Mouse (Mus musculus) liver, adult (tissue): ENCODE results near the gene Cox8a.

Source experiments
- GATA4 ChIP-seq: IDR thresholded peaks from 2 replicates; pipeline ENCODE4 v1.6.1; 2014; ENCODE audit warnings: mild to moderate bottlenecking, low read length; ENCODE audit not compliant: insufficient replicate concordance

Cox8a gene

DNA sequence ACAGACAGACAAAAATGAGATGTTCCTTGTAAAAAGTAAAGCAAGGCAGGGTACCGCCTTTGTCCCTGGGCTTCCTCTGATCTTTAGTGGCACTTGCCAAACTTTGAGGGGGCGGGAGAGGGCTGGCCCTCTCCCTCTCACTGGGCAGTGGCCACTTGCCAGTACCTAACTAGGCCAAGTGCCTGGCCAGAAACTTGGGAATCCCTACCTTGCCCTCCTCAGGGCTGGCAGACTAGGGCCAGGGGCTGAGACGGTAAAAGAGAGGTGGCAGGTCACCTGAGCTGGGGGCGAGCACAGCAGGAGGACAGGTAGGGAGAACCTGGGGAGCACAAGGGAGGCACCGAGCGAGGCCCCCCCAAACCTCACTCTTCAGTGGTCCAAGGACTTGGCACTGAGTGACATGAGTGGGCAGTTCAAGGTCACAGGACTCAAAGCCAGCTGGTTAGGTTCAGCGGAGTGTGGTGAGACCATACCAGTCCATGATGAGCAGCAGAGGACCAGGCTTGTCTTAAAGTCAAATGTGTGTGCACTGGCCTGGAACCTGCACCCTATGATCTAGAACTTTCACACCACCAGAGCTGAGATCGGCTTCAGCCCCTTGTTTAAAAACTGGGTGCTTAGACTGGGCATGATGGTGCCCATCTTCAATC is 36.5 kb downstream of the Cox8a start:
- TF ChIP-seq GATA4 = no peak

DNA sequence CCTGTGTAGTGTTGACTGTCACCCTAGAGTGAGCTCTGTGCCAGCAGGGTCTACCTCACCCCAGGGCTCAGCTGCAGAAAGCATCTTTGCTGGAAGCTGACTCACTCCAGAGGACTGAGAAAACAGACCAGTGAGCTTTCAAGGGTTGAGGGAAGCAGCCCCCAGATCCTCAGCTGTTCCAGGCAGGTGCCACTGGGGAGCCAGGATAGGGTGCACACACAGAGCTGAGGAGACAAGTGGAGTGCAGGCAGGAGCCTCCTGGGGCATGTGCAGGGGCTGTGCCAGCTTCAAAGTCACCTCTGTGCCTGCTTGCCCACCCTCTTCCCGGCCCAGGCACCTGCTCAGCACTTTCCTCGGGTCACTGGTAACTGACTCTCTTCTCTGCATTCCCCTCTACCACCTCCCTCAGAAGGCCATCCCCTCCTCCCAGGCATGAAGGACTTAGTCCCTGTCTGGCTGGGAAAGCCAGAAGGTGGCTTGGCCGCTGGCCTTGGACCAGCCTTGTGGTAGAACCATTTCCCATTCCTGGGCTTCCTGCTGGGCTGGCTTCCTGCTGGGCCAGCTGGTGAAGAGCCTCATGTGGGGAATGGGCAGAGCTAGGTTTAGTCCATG is 38.5 kb downstream of the Cox8a start:
- no peak for TF ChIP-seq GATA4

DNA sequence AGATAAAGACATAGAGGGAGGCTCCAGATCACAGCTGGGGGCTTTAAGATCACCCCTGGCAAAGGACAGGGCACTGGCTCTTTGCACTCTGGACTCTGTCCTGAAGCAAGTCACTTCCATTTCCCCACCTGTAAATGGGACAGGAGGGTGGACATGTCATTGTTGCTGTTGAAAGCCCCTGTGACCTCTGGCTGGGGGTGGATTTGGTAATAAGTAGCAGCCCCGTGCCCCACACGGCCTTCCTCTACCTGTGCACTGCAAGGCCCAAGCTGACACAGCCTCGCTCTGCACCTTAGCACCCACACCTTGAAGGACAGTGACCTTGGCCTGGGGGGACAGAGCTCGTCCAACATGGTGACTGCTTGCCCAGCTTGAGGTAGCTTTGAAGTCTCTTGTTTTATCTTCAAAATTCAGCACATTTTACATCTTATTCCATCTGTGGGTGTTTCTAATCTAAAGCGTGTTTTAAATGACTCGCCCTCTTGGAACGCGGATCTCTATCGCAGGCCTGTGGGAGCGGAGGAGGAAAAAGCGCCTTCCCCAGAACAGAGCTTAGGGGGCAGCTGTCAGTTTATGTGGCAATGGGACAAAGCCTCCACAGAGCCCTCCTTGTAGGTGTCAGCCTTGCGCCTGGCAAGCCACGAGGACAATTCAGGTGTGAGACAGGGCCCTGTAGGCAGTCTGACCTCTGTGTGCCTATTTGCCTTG is 39.5 kb downstream of the Cox8a start:
- no peak for TF ChIP-seq GATA4

DNA sequence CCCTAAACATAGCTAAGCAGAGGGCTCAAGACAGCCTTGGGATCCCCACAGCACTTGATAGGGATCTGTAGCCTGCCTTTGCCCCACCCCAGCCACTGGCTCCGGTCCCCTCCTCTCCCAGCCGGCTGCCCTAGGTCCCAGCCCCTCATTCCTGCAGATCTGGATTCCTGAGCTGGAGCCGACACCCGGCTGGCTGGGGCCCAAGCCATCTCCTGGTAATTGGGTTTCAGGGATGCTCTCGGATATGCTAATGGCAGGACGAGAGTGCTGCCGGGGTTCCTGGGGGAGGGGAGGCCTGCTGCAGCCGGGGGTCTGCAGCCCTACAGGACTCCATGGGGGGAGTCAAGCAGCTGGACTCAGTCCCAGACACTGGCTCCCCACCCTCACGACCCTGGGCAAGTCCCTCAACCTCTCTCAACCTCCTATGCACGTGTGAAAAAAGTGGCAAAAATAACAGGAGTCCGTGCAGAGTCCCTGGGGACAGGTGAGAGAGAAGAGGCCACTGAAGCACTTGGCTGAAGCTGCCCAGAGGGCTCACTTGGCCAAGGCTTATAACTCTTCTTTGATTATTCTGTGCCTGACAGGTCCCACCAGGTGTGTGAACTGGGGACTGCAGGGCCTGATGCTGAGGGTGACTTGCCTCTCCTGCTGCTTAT is 41.2 kb downstream of the Cox8a start:
- no peak for TF ChIP-seq GATA4

DNA sequence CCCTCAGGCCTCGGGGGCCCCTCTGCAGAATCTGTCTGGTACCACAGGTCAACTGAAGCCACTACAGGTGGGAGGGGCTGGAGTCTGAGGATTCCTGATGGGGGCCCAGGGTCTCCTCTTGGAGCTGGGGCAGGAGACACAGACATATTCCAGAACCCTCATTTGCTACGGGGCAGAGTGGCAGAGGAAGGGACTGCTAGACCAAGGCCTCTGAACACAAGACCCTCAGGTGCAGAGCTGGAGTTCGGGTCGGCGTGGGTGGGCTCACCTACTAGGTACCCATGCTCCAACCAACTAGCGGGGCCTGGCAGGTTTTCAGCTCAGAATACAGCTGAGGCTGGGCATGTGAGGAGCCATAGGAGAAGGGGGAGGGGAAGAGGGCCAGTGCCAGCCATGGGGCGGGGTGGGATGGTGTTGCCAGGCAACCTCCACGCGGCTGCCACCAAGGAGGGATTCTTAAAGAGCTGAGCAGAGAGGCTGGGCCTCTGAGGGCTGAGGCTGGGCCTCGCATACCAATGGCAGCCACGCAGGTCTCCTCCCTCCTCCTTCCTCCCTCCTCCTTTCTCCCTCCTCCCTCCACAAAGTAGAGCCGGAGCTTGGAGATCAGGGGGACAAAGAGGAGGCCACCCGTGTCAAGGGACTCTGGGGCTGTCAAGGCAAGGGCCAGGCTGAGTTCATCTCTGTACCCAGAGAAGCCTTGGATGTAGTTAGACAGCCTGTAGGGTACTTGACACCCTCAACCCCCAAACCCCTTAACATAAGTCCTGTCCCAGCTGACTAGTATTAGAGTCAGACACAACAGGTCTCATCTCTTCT is 45.2 kb downstream of the Cox8a start:
- no peak for TF ChIP-seq GATA4

DNA sequence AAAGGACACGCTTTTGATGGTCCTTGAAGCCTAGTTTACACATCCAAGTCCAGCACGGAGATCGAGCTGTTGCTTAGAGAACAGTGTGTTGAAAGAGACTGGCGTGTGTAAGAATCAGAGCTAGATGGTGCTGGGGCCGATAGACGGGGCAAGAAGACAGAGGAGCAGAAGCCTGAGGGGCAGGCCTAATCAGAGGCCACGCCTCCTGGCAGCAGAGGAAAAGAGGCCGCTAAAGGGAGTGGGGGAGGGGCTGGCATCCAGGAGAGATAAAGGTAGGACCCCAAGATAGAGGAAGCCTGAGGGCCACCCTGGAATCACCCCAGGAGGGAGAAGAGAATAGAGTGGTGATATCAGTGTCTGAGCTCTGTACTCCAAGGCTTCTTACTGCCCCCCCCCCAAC is 46.0 kb downstream of the Cox8a start:
- no peak for TF ChIP-seq GATA4

DNA sequence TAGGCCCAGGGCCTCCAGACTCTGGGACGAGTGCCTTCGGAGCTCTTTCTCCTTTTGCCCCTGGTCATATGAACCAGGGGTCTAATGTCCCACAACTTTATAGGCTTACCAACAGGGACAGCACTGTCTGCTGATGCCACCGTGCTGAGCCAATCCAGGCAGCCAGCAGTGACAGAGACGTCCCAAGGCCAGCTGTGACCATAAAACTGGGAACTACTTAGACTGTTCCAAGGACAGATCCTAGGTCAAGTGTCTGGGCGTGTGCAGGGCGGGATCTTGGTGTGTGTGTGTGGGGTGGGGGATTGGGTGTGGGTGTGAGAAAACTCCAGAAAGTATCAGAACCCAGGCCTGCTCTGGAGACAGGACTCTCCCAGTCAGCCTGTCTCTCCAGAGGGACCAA is 46.5 kb downstream of the Cox8a start:
- no peak for TF ChIP-seq GATA4

DNA sequence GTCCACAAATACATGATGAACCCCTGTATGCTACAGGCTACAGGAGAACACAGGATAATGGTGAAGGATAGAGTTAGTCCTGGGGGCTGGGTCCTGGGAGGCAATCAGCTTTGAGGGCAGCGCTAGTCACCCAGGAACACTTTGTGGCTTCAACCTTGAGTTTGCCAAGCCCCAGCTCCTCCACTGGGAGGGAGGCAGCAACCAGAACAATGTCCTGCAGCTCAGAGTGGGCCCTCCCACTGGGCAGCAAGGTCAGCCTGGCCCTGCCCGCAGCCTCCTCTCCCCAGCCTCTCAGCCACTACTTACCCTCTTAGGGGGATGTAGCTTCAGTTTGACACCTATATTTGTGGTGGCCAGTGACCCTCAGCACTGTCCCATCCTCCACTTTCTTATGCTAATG is 49.0 kb downstream of the Cox8a start:
- TF ChIP-seq GATA4 = no peak

DNA sequence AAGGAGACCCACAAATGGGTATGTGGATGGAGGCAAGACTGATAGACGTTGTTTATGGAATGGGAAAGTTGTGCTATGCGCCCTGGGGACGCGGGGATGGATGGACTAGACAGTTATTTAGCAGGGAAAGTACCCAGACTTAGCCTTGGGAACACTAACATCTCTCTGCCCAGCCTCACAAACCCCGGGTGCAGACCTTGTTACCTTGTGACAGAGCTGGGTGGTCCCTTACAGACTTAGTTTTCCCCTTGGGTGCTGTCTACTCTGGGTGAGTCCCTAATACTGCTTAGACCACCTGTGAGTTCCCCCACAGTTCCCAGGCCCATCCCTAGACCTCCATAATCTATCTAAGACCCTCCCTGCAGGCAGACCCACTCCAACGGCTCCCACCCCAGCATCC is 50.6 kb downstream of the Cox8a start:
- TF ChIP-seq GATA4 = no peak

DNA sequence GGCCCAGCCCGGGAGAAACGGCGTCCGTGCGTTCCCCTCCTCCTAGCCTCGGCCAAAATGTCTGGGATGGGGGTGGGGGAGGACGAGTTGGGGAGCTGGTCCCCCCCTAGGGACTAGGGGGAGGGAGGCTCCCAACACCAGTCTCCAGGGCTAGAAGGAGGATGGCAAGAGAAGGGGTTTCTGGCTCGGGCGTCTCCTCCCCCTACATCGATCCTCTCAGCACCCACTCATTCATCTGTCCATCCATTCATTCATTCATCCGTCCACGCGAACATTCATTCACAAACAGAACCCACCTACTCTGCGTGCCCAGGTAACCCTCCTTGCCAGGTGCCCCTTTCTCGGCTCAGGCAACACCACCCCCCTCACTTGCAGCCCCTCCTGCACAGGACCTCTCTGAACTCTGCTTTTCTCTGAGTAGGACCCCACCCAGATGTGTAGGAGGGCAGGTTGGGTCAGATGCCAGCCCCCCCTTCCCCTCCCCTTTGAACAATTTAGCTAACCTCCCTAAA is 51.2 kb downstream of the Cox8a start:
- TF ChIP-seq GATA4 = no peak

DNA sequence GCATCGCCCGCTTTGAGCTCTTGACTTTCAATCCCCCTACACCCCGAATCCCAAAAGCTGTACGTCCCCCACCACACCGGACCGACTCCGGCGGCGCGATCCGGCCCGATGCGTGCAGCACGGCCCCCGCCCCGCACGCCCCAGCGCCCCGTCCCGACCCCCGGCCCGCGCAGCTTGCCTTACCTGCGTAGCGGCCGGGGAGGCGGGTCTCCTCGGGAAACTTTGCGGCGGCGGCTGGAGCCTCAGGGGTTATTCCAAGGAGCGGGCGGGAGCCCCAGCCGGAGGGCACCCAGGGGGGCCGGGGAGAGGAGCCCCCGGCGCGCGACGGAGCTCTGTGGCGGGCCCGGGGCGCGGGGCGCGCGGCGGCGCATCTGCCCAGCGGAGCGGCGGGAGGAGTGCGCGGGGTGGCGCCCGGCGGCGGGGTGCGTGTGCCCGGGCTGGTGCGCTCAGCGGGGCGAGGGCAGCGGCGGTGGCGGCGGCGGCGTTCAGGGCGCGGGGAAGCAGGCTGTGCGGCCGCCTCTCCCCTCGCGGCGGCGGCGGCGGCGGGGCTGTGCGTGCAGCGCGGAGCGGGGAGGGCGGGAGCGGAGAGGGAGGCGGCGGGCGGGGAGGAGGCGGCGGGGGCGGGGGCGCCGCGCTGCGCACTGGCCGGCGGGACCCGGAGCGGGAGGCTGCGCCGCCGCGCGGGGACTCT is 51.8 kb downstream of the Cox8a start:
- TF ChIP-seq GATA4 = no peak
